Mouse (Mus musculus): ENCODE data around the gene Hras.

- no peak for TF ChIP-seq GATA1 (IDR thresholded peaks at IDR 0.05; ENCODE audit: borderline replicate concordance, low read length)
- no peak for TF ChIP-seq FLI1 (IDR thresholded peaks at IDR 0.05; ENCODE audit: low read length)
These were observed 23.1 kb upstream of the Hras start for GRCm38 (mm10) chr7:141216894-141217293.
